Mouse (Mus musculus): ENCODE data around the gene Emilin2. TPM values are rescaled to one million over a fixed set of nuclear protein-coding genes. Genes with fewer than 3 reads are reported as not detected.

Emilin2 gene
- polyA plus RNA-seq, 2 experiments, result 17.3 to 24.1 TPM

DNA sequence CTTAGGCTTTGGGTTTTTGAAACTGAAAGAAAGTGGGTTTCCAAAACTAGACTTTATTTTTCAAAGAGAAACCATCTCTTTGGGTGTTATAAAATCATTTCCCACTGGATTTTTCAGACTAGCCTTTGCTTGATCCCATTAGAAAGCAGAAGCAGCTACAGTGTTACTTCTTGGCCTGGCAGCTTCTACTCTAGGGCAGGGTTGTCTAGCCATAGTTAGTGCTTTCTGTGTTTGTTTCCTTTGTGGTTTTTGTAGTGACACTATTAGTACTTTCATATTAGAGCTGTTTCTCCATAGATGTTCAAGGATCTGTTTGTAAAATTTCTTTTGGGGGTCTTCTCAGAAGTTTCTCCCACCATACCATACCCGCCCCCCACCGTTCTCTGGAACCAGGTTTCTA, 95.5 kb downstream of the Emilin2 start:
- DNase-seq (ENCODE audit: low read depth in 3 of 3, low spot score in 3 of 3), result no peak
- H3K9me3 ChIP-seq (ENCODE audit: control insufficient read depth, low read length), result peaks cover 4% of the 10 kb centered on the region
- H3K36me3 ChIP-seq (replicated peaks; ENCODE audit: control insufficient read depth, insufficient read depth, low read depth), result peaks cover 33% of the 10 kb centered on the region
- TF ChIP-seq CTCF (IDR thresholded peaks at IDR 0.05; ENCODE audit: low read depth) (no peak), EP300 (IDR thresholded peaks at IDR 0.05; ENCODE audit: low read depth) (no peak)
- peak overlapping the region; percentile 53 for H3K4me2 ChIP-seq (ENCODE audit: low read depth)
- ATAC-seq (ENCODE audit: insufficient read depth), result no peak
- H3K4me3 ChIP-seq (ENCODE audit: insufficient read depth in 1 of 2, low read depth in 2 of 2, low read length in 2 of 2), result no peak overlapping the region
- H3K9ac ChIP-seq (replicated peaks), result peak overlapping the region; percentile 4; the same call in 1 of the 2 replicates
- no peaks in the 10 kb centered on the region for H3K27me3 ChIP-seq (ENCODE audit: control insufficient read depth, insufficient read depth, low read length)
- H3K27ac ChIP-seq, result no peak overlapping the region
- 71% methylated on average over 2 of the region's 2 CpGs for WGBS (ENCODE audit: insufficient replicate concordance)
- H3K4me1 ChIP-seq (replicated peaks; ENCODE audit: control insufficient read depth in 2 of 2, insufficient read depth in 2 of 2, low read length in 1 of 2), result peaks cover 37 to 39% of the 10 kb centered on the region in 2 experiments

DNA sequence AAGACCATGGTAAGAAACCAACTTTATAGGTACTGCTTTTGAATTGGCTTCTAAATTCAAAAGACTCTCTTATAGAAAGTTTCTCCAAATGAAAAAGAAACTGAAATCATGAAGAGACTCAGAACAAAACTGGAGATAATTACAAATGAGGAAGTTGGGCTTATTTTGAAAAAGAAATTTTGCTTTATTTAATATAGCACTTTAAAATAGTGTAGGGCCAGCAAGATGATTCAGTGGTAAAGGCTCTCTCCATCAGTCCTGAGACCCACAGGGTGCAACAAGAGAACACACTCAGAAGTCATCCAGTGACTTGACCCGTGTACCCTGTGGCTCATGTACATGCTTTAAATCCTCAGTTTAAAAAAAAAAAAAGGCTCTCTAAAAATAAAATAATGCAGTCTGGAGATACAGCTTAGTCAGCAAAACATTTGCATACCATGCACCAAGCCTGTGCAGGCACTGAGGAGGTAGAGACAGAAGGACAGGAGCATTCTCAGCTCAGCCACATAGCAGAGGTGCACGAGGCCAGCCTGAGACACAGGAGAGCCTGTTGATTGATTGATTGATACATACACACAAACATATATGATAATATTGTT, 96.4 kb downstream of the Emilin2 start:
- H3K36me3 ChIP-seq (replicated peaks; ENCODE audit: control insufficient read depth, insufficient read depth, low read depth), result peaks cover 25% of the 10 kb centered on the region
- H3K4me1 ChIP-seq (replicated peaks; ENCODE audit: control insufficient read depth in 2 of 2, insufficient read depth in 2 of 2, low read length in 1 of 2), result peaks cover 44 to 46% of the 10 kb centered on the region in 2 experiments
- TF ChIP-seq CTCF (IDR thresholded peaks at IDR 0.05; ENCODE audit: low read depth), result no peak
- TF ChIP-seq EP300 (IDR thresholded peaks at IDR 0.05; ENCODE audit: low read depth), result 0 out of 2 replicates have a peak, but pooled peaks have one; percentile 7
- DNase-seq (ENCODE audit: low read depth in 3 of 3, low spot score in 3 of 3) (no peak), ATAC-seq (ENCODE audit: insufficient read depth) (no peak)
- peak overlapping the region; percentile 35 for H3K9ac ChIP-seq (replicated peaks)
- peak overlapping the region; percentile 53 for H3K4me2 ChIP-seq (ENCODE audit: low read depth)
- no peak overlapping the region for H3K27ac ChIP-seq
- H3K9me3 ChIP-seq (ENCODE audit: control insufficient read depth, low read length), result peaks cover 4% of the 10 kb centered on the region
- WGBS (ENCODE audit: insufficient replicate concordance), result 27% methylated on average over 2 of the region's 2 CpGs
- no peaks in the 10 kb centered on the region for H3K27me3 ChIP-seq (ENCODE audit: control insufficient read depth, insufficient read depth, low read length)
- peak overlapping the region in 1 of 2 experiments; percentile 22; a peak in 2 of 4 replicates for H3K4me3 ChIP-seq (ENCODE audit: insufficient read depth in 1 of 2, low read depth in 2 of 2, low read length in 2 of 2)

DNA sequence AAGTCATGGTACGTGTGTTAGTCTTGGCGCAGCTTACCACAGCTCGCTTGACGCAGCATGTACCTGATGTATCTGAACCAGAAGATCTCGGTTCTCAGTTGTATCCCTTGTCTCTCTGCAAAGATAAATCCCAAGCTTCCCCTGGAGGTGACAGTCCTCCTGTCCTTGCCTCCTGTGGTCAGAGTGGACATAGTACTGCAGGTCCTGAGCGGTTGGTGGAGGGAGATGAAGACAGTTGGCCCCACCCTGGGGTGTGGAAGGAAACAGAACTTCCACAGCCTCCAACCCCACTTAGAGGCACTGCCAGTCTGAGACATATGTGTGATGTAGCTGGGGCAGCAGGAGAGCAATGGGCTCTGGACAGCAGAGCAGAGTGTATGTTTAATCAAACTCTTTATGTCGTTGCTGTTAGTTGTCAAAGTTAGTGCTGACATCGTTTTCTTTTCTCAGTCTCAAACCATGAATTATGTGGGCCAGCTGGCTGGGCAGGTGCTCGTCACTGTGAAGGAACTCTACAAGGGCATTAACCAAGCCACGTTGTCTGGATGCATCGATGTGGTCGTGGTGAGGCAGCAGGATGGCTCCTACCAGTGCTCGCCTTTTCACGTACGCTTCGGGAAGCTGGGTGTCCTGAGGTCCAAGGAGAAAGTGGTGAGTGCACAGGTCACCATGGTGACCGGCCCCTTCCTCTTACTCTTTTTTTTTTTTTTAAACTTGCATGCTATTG, 97.1 kb downstream of the Emilin2 start:
- Histone ChIP-seq H3K4me1 (replicated peaks; ENCODE audit: control insufficient read depth in 2 of 2, insufficient read depth in 2 of 2, low read length in 1 of 2) (peaks cover 51 to 52% of the 10 kb centered on the region in 2 experiments), H3K36me3 (replicated peaks; ENCODE audit: control insufficient read depth, insufficient read depth, low read depth) (peaks cover 24% of the 10 kb centered on the region), H3K4me2 (ENCODE audit: low read depth) (peak overlapping the region; percentile 53), H3K4me3 (ENCODE audit: insufficient read depth in 1 of 2, low read depth in 2 of 2, low read length in 2 of 2) (peak overlapping the region; percentile 22 to 40), H3K9me3 (ENCODE audit: control insufficient read depth, low read length) (peaks cover 4% of the 10 kb centered on the region), H3K27ac (peak overlapping the region; percentile 7), H3K27me3 (ENCODE audit: control insufficient read depth, insufficient read depth, low read length) (no peaks in the 10 kb centered on the region), H3K9ac (replicated peaks) (peak overlapping the region; percentile 46)
- ATAC-seq (ENCODE audit: insufficient read depth) (no peak), DNase-seq (ENCODE audit: low read depth in 3 of 3, low spot score in 3 of 3) (no peak)
- no peak for TF ChIP-seq EP300 (IDR thresholded peaks at IDR 0.05; ENCODE audit: low read depth)
- TF ChIP-seq CTCF (IDR thresholded peaks at IDR 0.05; ENCODE audit: low read depth), result no peak
- 32% methylated on average over 17 of the region's 17 CpGs for WGBS (ENCODE audit: insufficient replicate concordance)

DNA sequence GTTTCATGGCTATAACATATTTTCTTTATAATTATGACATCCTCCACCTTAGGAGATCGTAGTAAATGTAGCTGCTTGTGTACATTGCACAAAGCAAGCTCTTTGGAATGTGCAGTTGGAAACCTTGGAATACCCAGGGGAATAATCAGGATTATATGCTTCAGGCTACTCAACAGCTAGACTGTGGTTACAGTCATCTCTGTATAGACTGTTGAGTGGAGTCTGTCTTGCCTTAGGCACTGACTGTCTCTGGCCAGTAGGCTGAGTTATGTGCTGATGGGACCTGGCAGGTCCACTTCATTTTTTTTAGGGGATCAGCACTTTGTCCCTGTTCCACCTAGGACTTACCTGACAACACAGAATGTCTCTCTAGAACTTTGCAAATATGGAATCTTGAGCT, 98.1 kb downstream of the Emilin2 start:
- Histone ChIP-seq H3K4me3 (ENCODE audit: insufficient read depth in 1 of 2, low read depth in 2 of 2, low read length in 2 of 2) (no peak overlapping the region), H3K4me2 (ENCODE audit: low read depth) (peak overlapping the region; percentile 53; the same call in 1 of the 2 replicates), H3K4me1 (replicated peaks; ENCODE audit: control insufficient read depth in 2 of 2, insufficient read depth in 2 of 2, low read length in 1 of 2) (peaks cover 57 to 58% of the 10 kb centered on the region in 2 experiments), H3K36me3 (replicated peaks; ENCODE audit: control insufficient read depth, insufficient read depth, low read depth) (peaks cover 15% of the 10 kb centered on the region), H3K27ac (peak overlapping the region; percentile 10; the same call in 1 of the 2 replicates), H3K9me3 (ENCODE audit: control insufficient read depth, low read length) (peaks cover 4% of the 10 kb centered on the region), H3K27me3 (ENCODE audit: control insufficient read depth, insufficient read depth, low read length) (no peaks in the 10 kb centered on the region), H3K9ac (replicated peaks) (no peak overlapping the region)
- TF ChIP-seq CTCF (IDR thresholded peaks at IDR 0.05; ENCODE audit: low read depth), result no peak
- TF ChIP-seq EP300 (IDR thresholded peaks at IDR 0.05; ENCODE audit: low read depth), result no peak
- 80% methylated on average over 1 of the region's 1 CpGs for WGBS (ENCODE audit: insufficient replicate concordance)
- ATAC-seq (ENCODE audit: insufficient read depth) (no peak), DNase-seq (ENCODE audit: low read depth in 3 of 3, low spot score in 3 of 3) (no peak)
